Mouse (Mus musculus): ENCODE data around the gene Cd46. TPM values are rescaled to one million over a fixed set of nuclear protein-coding genes. Genes with fewer than 3 reads are reported as not detected.

Gene Cd46
- total and polyA plus RNA-seq, 2 experiments from 2014 or later, result 0.53 to 1.6 TPM

DNA sequence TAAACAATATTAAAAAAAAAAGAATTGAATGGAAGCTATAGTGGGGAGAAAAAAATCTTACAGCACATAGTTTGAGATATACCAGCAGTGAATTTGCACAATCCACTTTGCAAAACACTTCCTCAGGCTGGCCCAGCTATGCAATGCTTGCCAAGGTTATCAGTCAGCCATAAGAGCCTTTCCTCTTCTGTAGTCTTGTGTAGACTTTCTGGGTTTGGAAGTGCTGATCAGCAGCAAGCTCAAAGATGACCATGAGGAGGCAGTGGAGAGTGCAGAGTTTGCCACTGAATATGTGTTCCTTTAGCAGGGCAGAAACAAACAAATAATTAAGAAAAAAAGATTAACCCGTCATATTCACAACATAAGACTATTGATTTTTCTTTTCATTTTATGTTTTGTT lies 103.0 kb downstream of the Cd46 start:
- no peaks in the 10 kb centered on the region for H3K27me3 ChIP-seq (ENCODE audit: control insufficient read depth, insufficient read depth, low read length)
- DNase-seq (ENCODE audit: low spot score) (no peak), ATAC-seq (ENCODE audit: insufficient read depth, low read depth) (no peak)
- TF ChIP-seq EP300 (IDR thresholded peaks at IDR 0.05; ENCODE audit: low read depth) (no peak), CTCF (IDR thresholded peaks at IDR 0.05; ENCODE audit: low read depth) (no peak)
- no peak overlapping the region for H3K4me3 ChIP-seq (ENCODE audit: low read depth, low read length)
- H3K4me1 ChIP-seq (ENCODE audit: control insufficient read depth, insufficient read depth), result peaks cover 11% of the 10 kb centered on the region
- 91% methylated on average over 1 of the region's 1 CpGs for WGBS
- no peak overlapping the region for H3K9ac ChIP-seq (replicated peaks; ENCODE audit: low read depth, low read length)
- no peaks in the 10 kb centered on the region for H3K9me3 ChIP-seq (replicated peaks; ENCODE audit: control insufficient read depth, low read length)
- no peak overlapping the region for H3K27ac ChIP-seq (ENCODE audit: low read depth)
- H3K36me3 ChIP-seq (replicated peaks; ENCODE audit: control insufficient read depth, insufficient read depth, low read length), result no peaks in the 10 kb centered on the region
- no peak overlapping the region for H3K4me2 ChIP-seq (ENCODE audit: low read depth, low read length)

MicroRNAs encoded within 50 kb of the gene (microRNA counts, 519-probe panel; counts per million panel counts)
- microRNA mmu-miR-29b, result 4,258 counts per million, percentile 53 among the panel's probes with 10 or more counts
- microRNA mmu-miR-29c, result 5,169 counts per million, percentile 67 among the panel's probes with 10 or more counts

Small RNA genes lying within 50 kb of the gene (microRNA-seq; reads per million reads assigned to microRNA genes)
- 1.2 reads per million for gene Mir29b-2
- 218 reads per million, percentile 66 among the genes with 10 or more reads in this experiment for gene Mir29c

Other genes with a start within 250 kb of the Cd46 start
- 173 and 187 TPM in 2 replicates for gene Cd34, start 153.4 kb downstream of the Cd46 start, total RNA-seq (2014; rRNA removed; ENCODE audit: low replicate concordance)
- gene Cd34, start 153.4 kb downstream of the Cd46 start, polyA plus RNA-seq (2015; fragmentation: Nextera tagmentation; extraction: Ambion mirVana), result 116 and 128 TPM in 2 replicates
- gene Cr1l, start 39.3 kb upstream of the Cd46 start, total RNA-seq (2014; rRNA removed; ENCODE audit: low replicate concordance), result 80.2 and 173 TPM in 2 replicates
- 70.1 and 70.6 TPM in 2 replicates for gene Cr1l, start 39.3 kb upstream of the Cd46 start, polyA plus RNA-seq (2015; fragmentation: Nextera tagmentation; extraction: Ambion mirVana)
- not detected in 2 replicates for gene Cr2, start 84.5 kb upstream of the Cd46 start, total RNA-seq (2014; rRNA removed; ENCODE audit: low replicate concordance)
- gene Cr2, start 84.5 kb upstream of the Cd46 start, polyA plus RNA-seq (2015; fragmentation: Nextera tagmentation; extraction: Ambion mirVana), result 0.11 and 0.12 TPM in 2 replicates

Measured in heart, postnatal 0 days (tissue).